Mouse (Mus musculus): ENCODE results near the gene Rdh5.

- TF ChIP-seq CTCF (IDR thresholded peaks at IDR 0.05; ENCODE audit: low read depth, low read length) (no peak), POLR2A (IDR thresholded peaks at IDR 0.05; ENCODE audit: borderline replicate concordance, low read depth, low read length) (no peak)
These were observed 38.2 kb upstream of the Rdh5 start, which contains the start of gene Mettl7b for GRCm38 (mm10) chr10:128960590-128961584.
